Mouse (Mus musculus) lung, postnatal 4 days (tissue): ENCODE measurements around the gene Lgr6.

Source experiments
- DNase-seq, 2 experiments: peaks; one replicate each; pipeline ENCODE4 v3.0.0; 2021

The Lgr6 gene

GRCm38 (mm10) chr1:135105124-135105523 lies at the start of gene Lgr6:
Lgr6 (minus strand) TSS chr1:135105276.
- peak in 1 of 2 experiments; percentile 53 for DNase-seq

GRCm38 (mm10) chr1:135154411-135154959 lies 49.4 kb upstream of the Lgr6 start:
- peak; percentile 76 to 83 for DNase-seq

- no peak for DNase-seq
These were observed 48.9 kb upstream of the Lgr6 start for GRCm38 (mm10) chr1:135154011-135154410.

GRCm38 (mm10) chr1:135148996-135149395 lies 43.9 kb upstream of the Lgr6 start:
- DNase-seq, result no peak

GRCm38 (mm10) chr1:135148476-135148875 lies 43.4 kb upstream of the Lgr6 start:
- no peak for DNase-seq

- DNase-seq, result no peak
These were observed 42.6 kb upstream of the Lgr6 start for GRCm38 (mm10) chr1:135147702-135148058.

GRCm38 (mm10) chr1:135146946-135147701 lies 42.0 kb upstream of the Lgr6 start:
- peak; percentile 92 to 93 for DNase-seq

- DNase-seq, result peak; percentile 88 to 94
These were observed 41.2 kb upstream of the Lgr6 start, which contains the start of gene Arl8a for GRCm38 (mm10) chr1:135146077-135146945. Arl8a (plus strand) TSS chr1:135146824.

- DNase-seq, result no peak
These were observed 38.9 kb upstream of the Lgr6 start for GRCm38 (mm10) chr1:135143940-135144339.

GRCm38 (mm10) chr1:135142452-135142851 lies 37.4 kb upstream of the Lgr6 start:
- DNase-seq, result no peak

GRCm38 (mm10) chr1:135139906-135140305 lies 34.8 kb upstream of the Lgr6 start:
- DNase-seq, result no peak

- peak in 1 of 2 experiments; percentile 73 for DNase-seq
These were observed 31.4 kb upstream of the Lgr6 start for GRCm38 (mm10) chr1:135136500-135136899.

GRCm38 (mm10) chr1:135135111-135135787 lies 30.2 kb upstream of the Lgr6 start:
- no peak for DNase-seq

- DNase-seq, result no peak
These were observed 28.8 kb upstream of the Lgr6 start for GRCm38 (mm10) chr1:135133678-135134435.

- peak; percentile 42 to 47 for DNase-seq
These were observed 27.9 kb upstream of the Lgr6 start for GRCm38 (mm10) chr1:135132893-135133369.

GRCm38 (mm10) chr1:135132473-135132872 lies 27.4 kb upstream of the Lgr6 start, which contains the start of gene Ptpn7:
Ptpn7 (plus strand) TSS chr1:135132700.
- peak; percentile 90 to 93 for DNase-seq

- no peak for DNase-seq
These were observed 26.5 kb upstream of the Lgr6 start for GRCm38 (mm10) chr1:135131560-135131959.

- DNase-seq, result peak; percentile 69 to 72
These were observed 26.0 kb upstream of the Lgr6 start for GRCm38 (mm10) chr1:135131034-135131433.

GRCm38 (mm10) chr1:135130376-135131018 lies 25.4 kb upstream of the Lgr6 start:
- DNase-seq, result no peak

GRCm38 (mm10) chr1:135129543-135130183 lies 24.6 kb upstream of the Lgr6 start:
- DNase-seq, result no peak

- DNase-seq, result no peak
These were observed 23.9 kb upstream of the Lgr6 start for GRCm38 (mm10) chr1:135128986-135129385.
